29 mouse cellular contexts compared by ENCODE assay signal in the genomic region with DNA sequence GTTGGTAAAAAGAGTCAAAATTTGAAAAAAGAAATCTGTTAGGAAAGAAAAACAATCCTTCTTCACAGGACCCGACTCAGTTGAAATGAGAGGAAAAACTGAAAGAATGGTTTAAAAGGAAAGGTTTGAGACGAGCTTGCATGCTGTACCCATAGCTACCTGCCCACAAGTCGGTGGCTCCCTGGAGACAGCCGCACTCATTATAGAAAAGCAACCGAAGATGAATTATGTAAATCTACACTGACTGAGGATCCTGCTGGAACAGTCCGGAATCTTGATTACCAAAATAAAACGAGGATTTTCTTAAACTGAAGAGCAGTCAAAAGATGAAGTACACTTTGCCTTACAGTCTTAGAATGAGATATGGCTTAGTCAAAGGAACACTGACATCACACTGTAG. TPM values are rescaled to one million over a fixed set of nuclear protein-coding genes. Genes with fewer than 3 reads are reported as not detected.
A peak's percentile ranks its signal among the peaks of the same experiment; 100 is the strongest.
DNase-seq lines count a peak whose midpoint lies in the region; ATAC-seq and TF ChIP-seq lines count a peak whose summit lies in the region.
"Had no signal": no experiment of that assay in that cellular context is flagged by ENCODE, and none has a peak within 500 bp of the region (broad histone marks: within the 10 kb centered on the region; RNA-seq: fewer than 3 reads in every experiment).

No protein-coding gene starts in this region.

- no peaks in the 10 kb centered on the region for H3K4me1 ChIP-seq in midbrain, embryonic 11.5 days (ENCODE audit: control insufficient read depth, insufficient read depth, low read length)
- H3K4me1 ChIP-seq in midbrain, embryonic 16.5 days (ENCODE audit: control insufficient read depth, insufficient read depth, low read length), result no peaks in the 10 kb centered on the region
- H3K4me1 ChIP-seq: embryonic facial prominence, embryonic 10.5 days; embryonic facial prominence, embryonic 13.5 days; forebrain, embryonic 13.5 days; heart, embryonic 10.5 days; heart, embryonic 13.5 days had no signal

- H3K4me2 ChIP-seq in midbrain, embryonic 11.5 days, result no peak overlapping the region
- H3K4me2 ChIP-seq in midbrain, embryonic 16.5 days (ENCODE audit: low read length), result no peak overlapping the region
- H3K4me2 ChIP-seq: embryonic facial prominence, embryonic 13.5 days; forebrain, embryonic 13.5 days; heart, embryonic 13.5 days; hindbrain, embryonic 14.5 days had no signal

- DNase-seq in left cerebral cortex, adult 2 months (ENCODE audit: extremely low spot score in 1 of 2, low spot score in 2 of 2), result no peak
- no peak for DNase-seq in left cerebral cortex, adult 11 months (ENCODE audit: low spot score)
- DNase-seq in midbrain, embryonic 11.5 days (ENCODE audit: low spot score, missing footprints), result peak; percentile 35
- peak; percentile 31 to 38 for DNase-seq in right cerebral cortex, adult 2 months (ENCODE audit: low spot score in 2 of 2)
- DNase-seq in right cerebral cortex, postnatal 25 days, result no peak
- no peak for DNase-seq in spleen, adult 18-20 months
- DNase-seq: adrenal gland, adult 2 months; adrenal gland, postnatal 14 days; cerebellum, adult 11-12 months; cerebellum, adult 8-10 months; cerebellum, postnatal 10 days; cerebellum, postnatal 36 days; embryo, embryonic 11 days; gastrocnemius, postnatal 10 days; gastrocnemius, postnatal 36 days; heart, adult 2 months; heart, postnatal 14 days; heart, postnatal 4 days had no signal

- H3K9me3 ChIP-seq in midbrain, embryonic 11.5 days (ENCODE audit: control insufficient read depth, low read length), result no peaks in the 10 kb centered on the region
- H3K9me3 ChIP-seq in midbrain, embryonic 16.5 days (replicated peaks; ENCODE audit: control insufficient read depth, low read length, poor library complexity, severe bottlenecking), result no peaks in the 10 kb centered on the region
- H3K9me3 ChIP-seq: embryonic facial prominence, embryonic 10.5 days; embryonic facial prominence, embryonic 13.5 days; forebrain, embryonic 13.5 days; heart, embryonic 10.5 days had no signal

- peak overlapping the region; percentile 57; the same call in 1 of the 2 replicates for H3K27ac ChIP-seq in left cerebral cortex, adult 2 months
- no peak overlapping the region for H3K27ac ChIP-seq in midbrain, embryonic 11.5 days (ENCODE audit: low read depth, low read length)
- H3K27ac ChIP-seq in midbrain, embryonic 16.5 days (ENCODE audit: low read length), result no peak overlapping the region
- H3K27ac ChIP-seq: embryonic facial prominence, embryonic 10.5 days; embryonic facial prominence, embryonic 13.5 days; forebrain, embryonic 13.5 days; heart, adult 2 months; heart, embryonic 10.5 days; heart, embryonic 13.5 days; hindbrain, embryonic 14.5 days; hindbrain, postnatal 0 days had no signal

- H3K27me3 ChIP-seq in midbrain, embryonic 11.5 days (ENCODE audit: control insufficient read depth, insufficient read depth, low read length), result no peaks in the 10 kb centered on the region
- no peaks in the 10 kb centered on the region for H3K27me3 ChIP-seq in midbrain, embryonic 16.5 days (ENCODE audit: control insufficient read depth, insufficient read depth, low read depth, low read length)
- H3K27me3 ChIP-seq: embryonic facial prominence, embryonic 13.5 days; forebrain, embryonic 13.5 days; heart, embryonic 13.5 days had no signal

- 88% methylated on average over 7 of the region's 7 CpGs for WGBS in midbrain, embryonic 11.5 days
- WGBS in midbrain, embryonic 16.5 days, result 71% methylated on average over 7 of the region's 7 CpGs

- intact Hi-C loops in left cerebral cortex, adult 2 months (cut with DNase I), result loop anchor here (2.0 kb wide), 1 partner anchor 26 kb away; a partner anchor contains a TSS

- TF ChIP-seq CTCF in left cerebral cortex, adult 2 months (IDR thresholded peaks at IDR 0.05), result no peak; the same call in 1 of the 2 replicates

- H3K4me3 ChIP-seq in left cerebral cortex, adult 2 months, result no peak overlapping the region
- H3K4me3 ChIP-seq in midbrain, embryonic 11.5 days (ENCODE audit: low read depth, low read length), result no peak overlapping the region
- H3K4me3 ChIP-seq in midbrain, embryonic 16.5 days (ENCODE audit: low read depth, low read length), result no peak overlapping the region
- H3K4me3 ChIP-seq: embryonic facial prominence, embryonic 10.5 days; embryonic facial prominence, embryonic 13.5 days; erythroblast, embryonic 14.5 days; forebrain, embryonic 13.5 days; heart, adult 2 months; heart, embryonic 10.5 days; heart, embryonic 13.5 days had no signal

- no peak for ATAC-seq in midbrain, embryonic 11.5 days (ENCODE audit: low FRiP score)
- ATAC-seq in midbrain, embryonic 16.5 days, result no peak
- ATAC-seq: CD4-positive, CD25-positive, alpha-beta regulatory T cell, adult 4 months; forebrain, embryonic 13.5 days; forebrain, embryonic 16.5 days; hindbrain, postnatal 0 days had no signal

- H3K36me3 ChIP-seq in midbrain, embryonic 11.5 days (ENCODE audit: control insufficient read depth, insufficient read depth, low read length), result no peaks in the 10 kb centered on the region
- H3K36me3 ChIP-seq in midbrain, embryonic 16.5 days (ENCODE audit: control insufficient read depth, insufficient read depth, low read length), result no peaks in the 10 kb centered on the region
- H3K36me3 ChIP-seq: embryonic facial prominence, embryonic 10.5 days; embryonic facial prominence, embryonic 13.5 days; heart, embryonic 10.5 days; heart, embryonic 13.5 days had no signal

- no peak overlapping the region for H3K9ac ChIP-seq in midbrain, embryonic 11.5 days (ENCODE audit: low read length)
- H3K9ac ChIP-seq in midbrain, embryonic 16.5 days (ENCODE audit: low read depth, low read length), result no peak overlapping the region
- H3K9ac ChIP-seq: embryonic facial prominence, embryonic 13.5 days; forebrain, embryonic 13.5 days; heart, embryonic 13.5 days; hindbrain, embryonic 14.5 days had no signal

RNA-seq across cellular contexts. Expression of a gene that starts 26.4 kb away (rescaled TPM):
- total RNA-seq in left cerebral cortex, adult 2 months (2021), result 10 to 100 TPM; 65.8 to 68.1 TPM
- polyA plus RNA-seq in midbrain, embryonic 11.5 days (2014; fragmentation: Nextera tagmentation; extraction: Ambion mirVana), result 43.9 and 55.0 TPM in 2 replicates
- 29.9 and 32.4 TPM in 2 replicates for polyA plus RNA-seq in midbrain, embryonic 16.5 days (2015; fragmentation: Nextera tagmentation; extraction: Ambion mirVana)

Comparison
In these comparisons a context has a peak if more than half of its experiments do, and no peak if none do; other contexts are left out.
1. DNase-seq: peak in midbrain, embryonic 11.5 days (single experiment) and right cerebral cortex, adult 2 months (2 of 2); none in left cerebral cortex, adult 2 months (0 of 2), left cerebral cortex, adult 11 months (single experiment), right cerebral cortex, postnatal 25 days (single experiment) and spleen, adult 18-20 months (0 of 2).